Mouse (Mus musculus) layer of hippocampus, postnatal 25 days (tissue): Measurements from ENCODE around the gene Dennd1b. TPM values are rescaled to one million over a fixed set of nuclear protein-coding genes. Genes with fewer than 3 reads are reported as not detected.
A peak's percentile ranks its signal among the peaks of the same experiment; 100 is the strongest.

Experiments
- DNase-seq, 2 experiments: peaks; one replicate each; pipeline ENCODE4 v3.0.0; 2022; ENCODE audit warnings: mixed read lengths in 2 of 2, low spot score in 1 of 2; ENCODE audit errors: extremely low spot score in 1 of 2
- total RNA-seq, 2 experiments: library from RNA; stranded (reverse); gene quantifications; 2 replicates each; pipeline ENCODE4 v1.2.3; 2021

The Dennd1b gene
- total RNA-seq, 2 experiments from 2014 or later: 36.6 to 37.8 TPM

DNA sequence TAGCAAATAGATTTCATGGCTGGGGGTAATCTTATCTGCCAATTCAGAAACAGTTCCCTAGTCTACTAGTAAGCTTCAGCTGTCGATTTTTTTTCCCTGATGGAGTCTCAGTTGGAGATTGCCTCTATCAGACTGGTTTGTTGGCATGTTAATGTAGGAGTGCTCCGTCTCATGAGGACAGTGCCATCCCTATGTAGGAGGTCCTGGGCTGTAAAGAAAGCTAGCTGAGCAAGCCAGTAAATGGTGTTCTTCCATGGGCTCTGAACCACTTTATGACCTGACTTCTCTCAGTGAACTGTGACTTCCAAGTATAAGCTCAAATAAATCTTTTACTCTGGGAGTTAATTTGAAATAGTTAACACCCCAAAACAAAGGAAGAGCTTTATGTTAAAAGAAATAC is 107.8 kb downstream of the Dennd1b start:
- DNase-seq: no peak

DNA sequence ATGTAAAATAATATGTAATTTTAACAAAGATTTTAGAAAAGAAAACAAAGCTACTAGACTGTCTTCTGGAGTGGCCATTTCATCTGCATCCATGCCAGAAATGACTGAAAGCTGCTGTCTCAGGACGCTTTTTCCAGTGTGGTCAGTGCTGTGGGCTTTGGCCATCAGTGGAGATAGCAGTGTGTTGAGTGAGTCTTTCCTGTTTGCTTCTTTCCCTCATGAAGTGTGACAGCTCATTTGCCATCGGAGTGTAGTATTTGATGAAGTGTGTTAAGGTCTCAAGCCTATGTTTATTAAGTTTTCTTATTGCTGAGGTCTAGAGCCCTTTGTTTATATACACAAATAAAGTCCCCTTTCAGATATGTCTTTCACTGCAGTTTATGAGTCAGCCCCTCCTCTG is 112.4 kb downstream of the Dennd1b start:
- DNase-seq: no peak

DNA sequence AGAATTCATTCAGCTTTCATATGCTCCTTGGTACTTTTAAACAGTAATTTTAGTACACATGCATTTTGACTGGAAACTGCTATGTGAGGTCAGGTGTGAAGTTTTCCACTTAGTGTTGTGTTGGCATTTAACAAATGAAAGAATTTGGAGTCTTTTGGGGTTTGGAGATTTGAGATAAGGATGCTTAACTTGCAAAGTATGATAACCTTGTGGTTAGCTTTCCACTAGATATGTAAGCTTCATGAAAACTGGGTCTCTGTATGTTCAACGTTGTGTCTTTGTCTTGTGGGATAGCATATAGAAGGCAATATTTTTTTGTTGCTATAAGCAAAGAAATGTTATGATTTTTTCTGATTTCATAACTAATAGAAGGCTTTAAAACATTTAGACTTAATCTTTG is 114.8 kb downstream of the Dennd1b start:
- DNase-seq: no peak

DNA sequence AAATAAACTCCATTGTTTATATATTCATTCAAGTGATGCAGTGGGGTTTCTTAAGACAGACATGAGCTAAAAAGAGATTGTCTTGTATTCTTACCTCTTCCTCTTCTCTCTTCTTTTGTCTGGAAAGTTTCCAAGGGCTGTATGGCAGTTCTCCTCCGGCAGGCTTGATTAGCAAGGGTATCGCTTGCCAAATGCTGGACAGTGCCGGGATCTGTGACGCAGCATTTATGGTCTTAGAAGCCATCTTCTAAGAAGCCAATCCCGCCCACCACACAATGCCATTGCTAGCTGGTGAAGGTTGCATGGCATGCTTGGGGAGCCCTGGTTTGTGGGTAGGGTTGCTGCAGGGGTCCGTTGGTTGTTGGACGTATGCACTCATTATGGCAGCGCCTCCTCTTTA is 115.8 kb downstream of the Dennd1b start:
- DNase-seq: no peak

DNA sequence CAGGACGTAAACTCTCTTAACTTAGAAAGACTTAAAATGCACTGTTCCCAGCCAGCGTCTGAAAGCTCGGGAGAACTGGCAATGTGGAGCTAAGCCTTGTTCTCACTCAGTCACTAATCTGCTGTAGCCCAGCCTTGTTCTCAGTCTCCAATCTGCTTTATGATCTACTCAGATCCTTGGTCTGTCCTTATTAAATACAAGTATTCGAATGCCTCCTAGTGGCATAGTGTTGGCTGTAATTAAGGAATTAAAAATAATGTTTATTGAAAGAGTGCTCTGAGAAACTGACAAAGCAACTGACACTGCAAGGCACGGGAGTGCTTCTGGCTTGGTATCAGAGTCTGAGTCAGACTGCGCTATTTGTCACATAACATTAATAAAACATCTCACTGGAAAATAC is 116.3 kb downstream of the Dennd1b start:
- no peak for DNase-seq

DNA sequence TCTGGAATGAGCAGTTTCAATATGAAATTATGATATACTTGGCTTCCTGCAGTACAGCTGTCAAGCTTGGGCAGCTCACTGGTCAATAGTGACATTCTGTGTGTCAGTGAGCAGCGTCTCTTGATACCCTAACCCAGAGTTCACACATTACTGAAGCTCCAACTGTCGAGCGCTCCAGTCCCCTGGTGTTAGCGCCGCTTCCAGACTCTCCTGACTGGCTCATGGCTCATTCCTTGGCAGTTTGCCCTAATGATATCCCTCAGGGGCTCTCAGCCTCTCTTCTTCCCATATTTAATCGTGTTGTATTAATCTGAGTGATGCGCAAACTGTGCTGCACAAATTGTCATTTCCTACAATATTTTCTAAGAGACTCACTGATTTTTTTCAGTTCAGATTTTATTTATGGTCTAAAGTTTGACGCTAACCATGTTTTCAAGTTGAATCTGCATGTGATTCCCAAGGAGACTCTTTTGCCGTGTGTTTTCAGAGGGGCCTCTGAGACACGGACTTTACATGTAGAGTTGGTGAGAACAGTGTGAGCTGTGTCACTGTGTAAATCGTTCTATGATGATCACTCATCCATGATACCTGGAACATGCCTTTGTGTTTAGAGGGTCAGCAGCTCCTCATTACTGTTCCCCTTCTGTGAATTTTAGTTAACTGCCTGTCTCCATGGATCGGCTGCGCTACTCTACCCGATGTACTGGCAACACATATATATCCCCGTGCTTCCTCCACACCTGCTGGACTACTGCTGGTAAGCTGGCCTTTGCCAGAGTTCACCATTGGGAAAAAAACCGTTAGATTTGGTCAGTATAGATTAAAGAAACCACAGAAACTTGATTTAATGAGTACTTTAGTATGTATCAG is 117.5 kb downstream of the Dennd1b start:
- peak in 1 of 2 experiments; percentile 12 for DNase-seq

DNA sequence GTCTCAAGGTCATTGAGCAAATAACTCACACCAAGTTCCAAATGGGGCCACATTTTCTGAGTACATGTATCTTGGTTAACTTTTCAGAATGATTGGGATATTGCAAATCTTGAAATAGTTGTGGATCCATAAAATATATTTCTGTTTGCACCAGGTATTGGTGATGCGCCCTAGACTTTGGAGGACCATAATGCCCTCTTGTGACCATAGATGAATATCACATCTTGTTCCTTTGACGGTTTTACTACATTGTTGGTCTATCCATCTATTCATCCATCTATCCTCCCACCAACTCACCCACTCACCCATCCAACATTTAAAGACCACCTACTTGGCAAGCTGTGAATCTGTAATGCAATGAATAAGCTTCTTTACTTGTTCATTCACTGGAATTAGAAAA is 120.1 kb downstream of the Dennd1b start:
- no peak for DNase-seq

DNA sequence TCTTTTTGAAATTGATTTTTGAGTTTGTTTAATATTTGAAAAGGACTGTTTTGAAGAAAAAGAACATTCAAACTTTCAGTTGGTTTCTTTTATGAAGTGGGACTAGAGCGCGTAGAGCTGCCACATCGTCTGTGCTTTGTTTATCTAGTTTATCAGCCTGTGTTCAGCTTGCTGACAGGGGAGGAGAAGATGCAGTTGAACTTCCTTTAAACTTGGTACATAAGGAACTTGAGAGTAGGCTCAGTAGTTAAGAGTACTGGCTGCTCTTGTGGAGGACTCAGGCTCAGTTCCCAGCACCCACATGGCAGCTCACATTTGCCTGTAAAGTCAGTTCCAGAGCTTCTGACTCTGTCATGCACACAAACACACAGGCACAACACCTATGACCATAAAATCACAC is 124.3 kb downstream of the Dennd1b start:
- no peak for DNase-seq

DNA sequence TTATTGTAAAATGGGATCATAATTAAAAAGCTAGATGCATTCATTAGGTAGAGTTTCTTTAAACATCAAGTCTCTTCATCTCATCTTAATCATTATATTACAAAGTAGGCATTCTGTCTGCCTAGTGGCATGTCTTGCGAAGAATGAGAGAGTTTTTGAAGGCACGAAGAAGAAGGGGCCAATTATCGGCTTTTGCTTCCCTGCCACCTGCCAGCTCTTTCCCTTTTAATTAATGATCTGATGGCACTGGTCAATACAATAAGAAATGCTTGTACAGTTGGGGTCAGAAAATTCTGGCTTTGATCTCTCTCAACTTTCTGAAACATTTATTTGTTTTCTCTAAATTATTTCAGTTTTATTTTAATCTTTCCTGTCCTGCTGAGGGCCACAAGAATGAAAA is 127.5 kb downstream of the Dennd1b start:
- DNase-seq: no peak

DNA sequence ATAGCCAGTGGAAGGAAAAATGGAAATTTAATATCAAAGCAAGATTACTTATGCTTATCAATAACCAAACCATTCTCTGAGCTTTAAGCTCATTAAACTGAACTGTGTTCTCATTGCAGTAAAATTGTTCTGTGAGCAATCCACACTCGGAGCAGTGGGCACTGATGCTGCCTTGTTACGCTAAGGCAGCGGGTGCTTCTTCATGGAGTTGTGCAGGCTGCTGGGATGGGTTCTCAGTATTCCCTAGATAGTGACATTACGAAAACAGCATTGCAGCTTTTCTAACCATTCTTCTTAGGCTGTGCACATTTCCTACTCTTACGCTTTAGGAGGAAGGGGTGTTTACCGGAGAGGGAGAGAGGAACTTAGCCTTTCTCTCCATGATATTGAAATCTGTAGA is 128.5 kb downstream of the Dennd1b start:
- no peak for DNase-seq

DNA sequence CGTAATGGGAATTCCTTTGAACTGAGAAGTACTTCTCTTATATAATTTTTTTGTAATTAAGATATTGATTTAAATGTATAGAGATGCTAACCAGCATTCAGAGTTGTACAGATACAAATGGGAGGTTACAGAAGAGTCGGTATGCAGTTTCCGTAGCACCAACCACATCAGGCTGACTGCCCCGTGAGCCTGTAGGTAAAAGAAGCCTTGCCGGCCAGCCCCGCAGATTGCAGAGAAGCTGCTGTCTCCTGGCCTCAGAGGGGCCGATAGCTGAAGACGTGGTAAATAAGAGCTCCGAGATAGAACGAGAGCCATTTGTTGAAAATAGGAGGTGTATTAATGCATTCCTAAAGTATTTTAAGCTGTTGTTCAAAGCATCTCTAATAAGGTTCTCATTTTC is 128.9 kb downstream of the Dennd1b start:
- no peak for DNase-seq

DNA sequence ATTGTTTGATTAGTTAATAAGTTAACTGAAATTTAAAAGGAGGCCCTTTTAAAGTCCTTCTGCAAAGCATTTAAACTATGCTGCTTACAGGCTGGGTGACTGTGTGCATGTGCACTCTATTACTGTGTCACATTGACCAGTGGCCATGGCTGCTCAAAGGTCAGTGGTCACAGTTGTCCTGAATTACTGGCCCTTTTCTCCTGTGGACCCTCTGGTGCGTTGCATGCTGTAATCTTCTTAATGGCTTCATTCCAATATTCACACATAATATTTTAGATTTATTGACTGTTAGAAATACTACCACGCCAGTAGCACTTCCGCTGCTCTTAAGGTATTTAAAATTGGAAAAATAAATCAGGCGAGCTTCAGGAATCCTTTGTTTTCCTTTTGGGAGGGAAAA is 129.5 kb downstream of the Dennd1b start:
- DNase-seq: no peak

DNA sequence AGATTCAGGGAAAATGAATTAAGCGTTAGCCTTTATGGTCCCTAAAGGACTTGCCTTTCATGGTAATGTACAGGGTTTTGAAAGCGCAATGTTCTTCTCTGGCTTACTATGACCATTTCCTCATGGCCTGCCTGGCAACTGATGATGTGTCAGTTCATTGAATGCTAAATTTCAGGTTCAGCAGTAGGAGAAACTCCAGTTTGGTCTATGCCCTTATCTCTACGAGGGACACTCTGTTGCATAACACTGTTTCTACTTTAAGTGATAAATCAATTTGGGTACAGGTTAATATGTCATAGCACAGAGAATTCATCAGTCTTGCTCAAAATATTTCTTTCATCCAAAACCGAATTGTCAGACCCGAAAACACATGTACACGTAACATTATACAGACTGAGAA is 133.1 kb downstream of the Dennd1b start:
- DNase-seq: no peak

DNA sequence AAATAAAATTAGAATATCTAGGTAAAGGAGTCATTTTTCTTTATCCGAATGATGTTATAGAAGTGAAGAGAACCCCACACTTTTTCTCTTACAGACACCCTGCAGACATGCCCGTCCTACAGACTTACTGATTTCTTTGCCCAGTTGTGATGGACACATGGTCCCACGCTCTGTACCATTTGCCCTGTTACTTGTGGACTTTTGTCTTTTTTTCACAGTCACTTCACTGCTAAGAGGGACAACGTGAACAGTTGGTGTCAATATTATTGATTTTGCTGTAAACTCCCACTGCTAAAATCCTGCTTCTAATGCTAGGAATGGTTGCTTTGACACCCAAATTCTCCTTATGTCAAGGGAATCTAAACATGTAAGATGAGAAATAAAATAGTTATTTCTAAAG is 134.9 kb downstream of the Dennd1b start:
- no peak for DNase-seq

DNA sequence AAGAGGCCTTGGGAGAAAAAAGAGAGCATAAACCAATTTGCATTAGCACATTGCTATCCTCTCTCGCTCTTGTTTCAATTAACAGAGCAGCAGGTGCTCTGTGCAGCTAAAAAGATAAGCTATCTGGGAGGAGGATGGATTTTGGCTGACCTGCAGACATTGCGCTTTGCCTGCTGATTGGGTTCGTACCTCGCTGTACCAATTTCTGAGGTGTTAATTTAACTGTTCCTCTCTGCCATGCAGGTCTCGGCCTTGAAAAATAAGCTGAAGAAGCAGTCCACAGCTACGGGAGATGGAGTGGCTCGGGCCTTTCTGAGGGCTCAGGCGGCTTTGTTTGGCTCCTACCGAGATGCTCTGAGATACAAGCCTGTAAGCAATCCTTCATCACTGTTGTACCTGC is 138.5 kb downstream of the Dennd1b start:
- DNase-seq: no peak

DNA sequence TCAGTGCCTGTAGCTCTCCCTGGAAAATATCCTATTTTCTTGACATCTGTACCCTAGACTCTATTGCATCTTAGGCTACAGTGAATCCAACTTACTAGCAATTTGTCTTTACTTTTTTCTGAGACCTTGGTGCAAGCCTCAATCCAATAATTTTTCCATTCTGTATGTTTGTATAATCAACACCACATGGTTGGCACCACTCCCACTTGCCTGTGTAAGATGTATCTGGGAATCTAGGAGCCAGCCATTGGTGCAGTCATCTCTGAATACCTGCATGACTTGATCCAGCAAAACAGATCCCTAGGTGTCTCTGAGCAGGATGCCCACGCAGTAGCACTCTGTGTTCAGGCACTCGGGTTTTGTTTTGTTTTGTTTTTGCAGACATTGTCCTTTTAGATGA is 145.0 kb downstream of the Dennd1b start:
- DNase-seq: no peak

DNA sequence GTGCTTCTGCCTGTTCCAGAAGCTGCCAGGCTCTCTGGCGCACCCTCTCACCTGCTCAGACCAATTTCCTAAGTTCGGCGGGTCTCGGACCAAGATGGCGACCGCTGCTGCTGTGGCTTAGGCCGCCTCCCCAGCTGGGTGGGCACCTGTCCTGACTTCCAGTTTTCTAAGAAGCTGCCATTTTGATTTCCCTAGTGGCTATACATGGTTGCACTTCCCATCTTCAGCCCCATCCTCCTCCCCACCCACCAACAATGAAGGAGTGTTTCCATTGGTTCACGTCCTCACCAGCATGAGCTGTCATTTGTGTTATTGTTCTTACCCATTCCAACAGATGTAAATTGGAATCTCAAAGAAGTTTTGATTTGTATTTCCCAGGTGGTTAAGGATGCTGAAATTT is 159.4 kb downstream of the Dennd1b start:
- no peak for DNase-seq

DNA sequence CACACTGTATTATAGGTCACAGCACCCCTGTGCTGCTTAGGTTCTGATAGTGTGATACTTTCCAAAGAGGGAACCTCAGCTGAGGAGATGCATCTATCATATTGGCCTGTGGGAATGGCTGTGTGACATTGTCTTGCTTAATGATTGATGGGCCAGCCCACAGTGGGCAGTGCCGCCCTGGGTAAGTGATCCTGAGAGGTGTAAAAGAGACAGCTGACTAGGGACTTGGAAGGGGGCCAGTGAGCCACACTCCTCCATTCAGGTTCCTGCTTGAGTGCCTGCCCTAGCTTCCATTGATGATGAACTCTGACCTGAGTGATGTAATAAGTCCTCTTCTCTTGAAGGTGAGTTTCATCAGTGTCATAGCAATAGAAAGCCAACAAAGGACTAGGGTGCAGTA is 176.4 kb downstream of the Dennd1b start:
- DNase-seq: no peak

DNA sequence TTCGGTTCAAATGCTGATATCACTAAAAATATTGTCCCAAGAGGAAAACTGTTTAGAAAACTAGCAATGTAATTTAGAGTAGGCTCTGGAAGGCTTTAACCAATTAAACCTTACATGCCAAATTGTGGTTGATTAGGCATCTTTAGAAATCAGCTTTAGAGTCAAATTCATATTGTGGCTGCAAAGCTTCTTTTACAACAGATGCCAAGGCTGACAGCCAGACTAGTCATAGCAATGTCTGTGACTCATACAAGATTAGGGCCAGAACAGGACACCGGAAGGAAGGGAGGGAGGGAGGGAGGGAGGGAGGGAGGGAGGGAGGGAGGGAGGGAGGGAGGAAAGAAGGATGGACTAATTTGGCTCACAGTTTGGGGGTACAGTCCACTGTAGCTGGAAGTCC is 182.3 kb downstream of the Dennd1b start:
- DNase-seq: no peak

DNA sequence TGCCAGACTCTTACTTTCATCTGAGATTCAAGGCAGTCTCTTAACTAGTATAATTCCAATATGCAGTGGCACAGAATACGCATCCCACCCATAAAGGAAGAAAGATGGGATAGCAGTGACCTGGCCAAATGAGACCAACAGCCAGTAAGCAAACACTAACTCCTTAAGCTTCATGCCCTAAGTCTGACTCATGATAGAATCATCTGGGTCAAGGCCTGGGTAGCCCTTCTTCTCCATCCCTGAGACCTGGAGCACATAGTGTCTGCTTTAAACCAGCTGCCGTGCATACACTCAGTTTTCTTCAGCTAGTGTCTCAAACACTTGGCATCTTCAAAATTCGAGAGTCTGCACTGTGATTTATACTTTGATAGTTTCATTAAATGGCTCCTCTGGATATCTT is 183.1 kb downstream of the Dennd1b start:
- no peak for DNase-seq

DNA sequence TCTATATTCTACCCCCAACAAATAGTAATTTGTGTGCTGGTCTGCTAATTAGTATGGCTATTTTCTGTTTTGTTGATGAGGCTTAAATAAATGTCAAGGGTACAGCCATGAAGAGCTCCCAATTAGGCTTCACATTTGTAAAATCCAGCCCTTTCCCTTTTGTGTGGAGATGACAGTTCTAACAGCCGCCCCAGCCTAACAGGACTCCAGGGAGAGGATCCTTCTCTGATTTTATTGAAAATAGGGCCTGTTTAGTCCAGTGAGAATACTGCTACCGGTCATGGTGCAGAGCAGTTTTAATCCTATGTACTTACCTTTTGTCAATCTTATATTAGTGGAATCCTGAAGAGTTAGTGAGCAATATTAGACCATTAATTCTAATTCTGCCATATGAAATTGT is 189.8 kb downstream of the Dennd1b start:
- DNase-seq: no peak

DNA sequence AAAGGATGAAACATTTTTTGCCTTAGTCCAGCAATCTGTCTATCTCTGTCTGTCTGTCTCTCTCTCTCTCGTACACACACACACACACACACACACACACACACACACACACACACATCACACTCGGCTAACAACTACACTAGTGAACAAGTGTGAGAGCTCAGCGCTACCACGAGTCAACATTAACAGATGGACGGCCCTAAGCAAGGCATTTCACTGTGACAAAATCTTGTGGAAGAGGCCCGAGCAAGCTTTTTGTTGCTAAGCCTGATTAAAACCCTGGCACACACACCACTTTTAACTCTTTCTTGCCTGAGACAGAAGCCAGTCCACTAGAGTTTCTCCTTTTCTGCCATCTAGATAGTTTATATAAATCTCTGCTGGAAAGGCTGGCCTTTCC is 190.3 kb downstream of the Dennd1b start:
- DNase-seq: no peak

DNA sequence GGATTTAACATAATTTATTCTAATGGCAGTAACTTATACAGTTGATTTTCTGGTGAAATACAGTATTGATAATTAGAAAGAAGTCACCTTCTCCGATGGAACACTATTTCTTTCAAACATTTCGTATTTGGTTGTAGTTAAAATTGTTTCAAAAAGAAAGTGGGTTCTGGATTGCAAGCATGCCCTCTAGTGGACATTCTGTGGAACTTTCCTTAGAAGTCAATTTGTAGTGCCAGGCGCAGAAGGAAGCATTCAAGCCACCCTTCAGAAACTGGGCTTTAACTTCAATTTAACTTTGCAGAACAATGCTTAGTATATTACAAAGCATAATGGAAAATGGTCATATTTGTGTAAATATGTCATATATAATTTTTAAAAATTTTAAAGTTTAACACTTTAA is 193.2 kb downstream of the Dennd1b start:
- DNase-seq: no peak
